Mouse (Mus musculus) heart, postnatal 0 days (tissue): Measurements from ENCODE around the gene Serpina3i. TPM values are rescaled to one million over a fixed set of nuclear protein-coding genes. Genes with fewer than 3 reads are reported as not detected.

ENCODE experiments used
- ATAC-seq: fragments of 200-750 bp; cut with Nextera tagmentation; 2 replicates; pipeline ENCODE4 v1.8.0; 2017; ENCODE audit warnings: low read depth, moderate number of reproducible peaks, moderate library complexity; ENCODE audit not compliant: insufficient read depth
- DNase-seq: peaks from one replicate; pipeline ENCODE4 v3.0.0-alpha.2; 2016; ENCODE audit warnings: low spot score
- H3K27ac ChIP-seq: fragments of 300-500 bp; sonication (generic); 2 replicates; pipeline ENCODE4 v1.5.1; 2014; ENCODE audit warnings: low read depth, mild to moderate bottlenecking
- H3K27me3 ChIP-seq: fragments of 300-500 bp; sonication (generic); 2 replicates; pipeline ENCODE4 v1.6.1; 2014; ENCODE audit warnings: low read length, mixed read lengths; ENCODE audit not compliant: control insufficient read depth, insufficient read depth
- H3K36me3 ChIP-seq: fragments of 300-500 bp; sonication (generic); replicated peaks from 2 replicates; pipeline ENCODE4 v1.6.1; 2014; ENCODE audit warnings: low read length, mixed read lengths; ENCODE audit not compliant: control insufficient read depth, insufficient read depth
- H3K4me1 ChIP-seq: fragments of 300-500 bp; sonication (generic); 2 replicates; pipeline ENCODE4 v1.6.1; 2014; ENCODE audit warnings: antibody characterized with exemption; ENCODE audit not compliant: control insufficient read depth, insufficient read depth
- H3K4me2 ChIP-seq: fragments of 300-500 bp; sonication (generic); 2 replicates; pipeline ENCODE4 v1.6.1; 2014; ENCODE audit warnings: low read depth, mild to moderate bottlenecking, low read length, moderate library complexity
- H3K4me3 ChIP-seq: fragments of 300-500 bp; sonication (generic); 2 replicates; pipeline ENCODE4 v1.5.1; 2014; ENCODE audit warnings: low read depth, low read length
- H3K9ac ChIP-seq: fragments of 300-500 bp; sonication (generic); replicated peaks from 2 replicates; pipeline ENCODE4 v1.6.1; 2014; ENCODE audit warnings: low read depth, low read length, mixed read lengths
- H3K9me3 ChIP-seq: fragments of 300-500 bp; sonication (generic); replicated peaks from 2 replicates; pipeline ENCODE4 v1.6.1; 2016; ENCODE audit warnings: low read length; ENCODE audit not compliant: control insufficient read depth
- CTCF ChIP-seq: IDR thresholded peaks from 2 replicates; pipeline ENCODE4 v1.5.1; 2016; ENCODE audit warnings: antibody characterized with exemption, control low read depth, low read depth
- EP300 ChIP-seq: IDR thresholded peaks from 2 replicates; pipeline ENCODE4 v1.6.1; 2016; ENCODE audit warnings: antibody characterized with exemption, low read depth
- WGBS: fragments of 180-500 bp; shearing (Covaris S2); extraction: QIAGEN DNeasy Blood & Tissue Kit; methylation state at CpG from one replicate; pipeline ENCODE4 v1.1.7; 2014; 5-methylcytosine and 5-hydroxymethylcytosine counted together
- polyA plus RNA-seq: library from polyadenylated mRNA; unstranded; fragments of >200 nt; fragmentation: Nextera tagmentation; extraction: Ambion mirVana; gene quantifications from 2 replicates; pipeline ENCODE4 v1.2.1, GENCODE M21; 2015
- total RNA-seq: library from RNA; depleted of rRNA; stranded (reverse); fragments of >200 nt; gene quantifications from 2 replicates; pipeline ENCODE4 v1.2.3, GENCODE M21; 2014; ENCODE audit warnings: low replicate concordance; rRNA removed

The Serpina3i gene
- total RNA-seq (not detected in 2 replicates), polyA plus RNA-seq (0.19 TPM in 1 of 2 replicates, not detected in the other)

GRCm38 (mm10) chr12:104262863-104263262, at the start of gene Serpina3i:
TSS of gene Serpina3i (plus strand) at chr12:104263122.
- Histone ChIP-seq H3K9me3 (no peaks in the 10 kb centered on the region), H3K4me3 (no peak within 1 kb of the TSS), H3K27ac (no peak within 1 kb of the TSS), H3K9ac (no peak within 1 kb of the TSS), H3K27me3 (no peaks in the 10 kb centered on the region), H3K4me1 (no peaks in the 10 kb centered on the region), H3K4me2 (no peak within 1 kb of the TSS), H3K36me3 (no peaks in the 10 kb centered on the region)
- ATAC-seq (no peak), DNase-seq (no peak)
- TF ChIP-seq EP300 (no peak), CTCF (no peak)

GRCm38 (mm10) chr12:104213689-104214444, 49.1 kb upstream of the Serpina3i start:
- H3K4me1 ChIP-seq, result no peaks in the 10 kb centered on the region
- TF ChIP-seq CTCF (no peak), EP300 (no peak)
- H3K9me3 ChIP-seq, result no peaks in the 10 kb centered on the region
- no peak overlapping the region for H3K9ac ChIP-seq
- 58% methylated on average over 2 of the region's 2 CpGs for WGBS
- no peaks in the 10 kb centered on the region for H3K27me3 ChIP-seq
- DNase-seq, result no peak
- no peak overlapping the region for H3K4me3 ChIP-seq
- ATAC-seq, result no peak
- H3K27ac ChIP-seq, result no peak overlapping the region
- no peak overlapping the region for H3K4me2 ChIP-seq
- H3K36me3 ChIP-seq, result no peaks in the 10 kb centered on the region

- no peak within 1 kb of the TSS for H3K4me2 ChIP-seq
- no peak within 1 kb of the TSS for H3K27ac ChIP-seq
- ATAC-seq (no peak), DNase-seq (no peak)
- H3K36me3 ChIP-seq, result no peaks in the 10 kb centered on the region
- TF ChIP-seq CTCF, result no peak
- no peak for TF ChIP-seq EP300
- H3K4me3 ChIP-seq, result no peak within 1 kb of the TSS
- H3K27me3 ChIP-seq, result no peaks in the 10 kb centered on the region
- H3K4me1 ChIP-seq, result no peaks in the 10 kb centered on the region
- WGBS, result 71% methylated on average over 1 of the region's 1 CpGs
- H3K9me3 ChIP-seq, result no peaks in the 10 kb centered on the region
- H3K9ac ChIP-seq, result no peak within 1 kb of the TSS
Observed at GRCm38 (mm10) chr12:104214445-104214753, 48.5 kb upstream of the Serpina3i start, which contains the start of gene Serpina3f. TSS of gene Serpina3f (plus strand) at chr12:104214544.

GRCm38 (mm10) chr12:104215249-104215648, 47.7 kb upstream of the Serpina3i start:
- H3K4me3 ChIP-seq, result no peak overlapping the region
- no peak for DNase-seq

GRCm38 (mm10) chr12:104221616-104222015, 41.3 kb upstream of the Serpina3i start:
- no peaks in the 10 kb centered on the region for H3K27me3 ChIP-seq
- no peak for TF ChIP-seq CTCF
- TF ChIP-seq EP300, result no peak

More at GRCm38 (mm10) chr12:104215249-104215648, 47.7 kb upstream of the Serpina3i start:
- Histone ChIP-seq H3K27ac (no peak overlapping the region), H3K36me3 (no peaks in the 10 kb centered on the region), H3K4me1 (no peaks in the 10 kb centered on the region), H3K9me3 (no peaks in the 10 kb centered on the region), H3K9ac (no peak overlapping the region), H3K27me3 (no peaks in the 10 kb centered on the region), H3K4me2 (no peak overlapping the region)
- 73% methylated on average over 1 of the region's 1 CpGs for WGBS
- TF ChIP-seq EP300, result no peak
- TF ChIP-seq CTCF, result no peak
- no peak for ATAC-seq

DNA sequence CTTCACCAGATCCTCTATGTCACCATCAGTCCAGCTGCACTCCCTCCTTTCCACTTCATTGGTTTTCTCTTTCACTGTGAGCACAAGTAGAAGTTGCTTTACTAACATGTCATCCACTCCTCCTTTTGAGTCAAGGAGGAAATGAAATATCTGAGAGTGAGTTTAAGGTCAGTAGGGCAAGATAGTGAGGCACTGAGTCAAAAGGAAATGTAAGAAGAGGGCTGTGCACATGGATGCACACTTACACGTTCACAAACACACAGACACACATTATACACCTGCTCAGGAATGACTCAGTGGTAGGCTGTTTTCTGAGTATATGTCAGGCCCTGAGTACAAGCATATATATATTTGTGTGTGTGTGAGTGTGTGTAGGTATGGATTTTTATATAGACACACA, 39.2 kb upstream of the Serpina3i start:
- H3K4me3 ChIP-seq, result no peak overlapping the region
- TF ChIP-seq CTCF (no peak), EP300 (no peak)
- no peak for ATAC-seq
- H3K9me3 ChIP-seq, result no peaks in the 10 kb centered on the region
- H3K36me3 ChIP-seq, result no peaks in the 10 kb centered on the region
- WGBS, result 35% methylated on average over 1 of the region's 1 CpGs
- H3K9ac ChIP-seq, result no peak overlapping the region
- H3K27ac ChIP-seq, result no peak overlapping the region
- DNase-seq, result no peak
- no peaks in the 10 kb centered on the region for H3K27me3 ChIP-seq
- H3K4me2 ChIP-seq, result no peak overlapping the region
- H3K4me1 ChIP-seq, result no peaks in the 10 kb centered on the region

More at GRCm38 (mm10) chr12:104221616-104222015, 41.3 kb upstream of the Serpina3i start:
- Histone ChIP-seq H3K4me1 (no peaks in the 10 kb centered on the region), H3K9ac (no peak overlapping the region), H3K36me3 (no peaks in the 10 kb centered on the region), H3K27ac (no peak overlapping the region), H3K4me3 (no peak overlapping the region), H3K9me3 (no peaks in the 10 kb centered on the region), H3K4me2 (no peak overlapping the region)
- ATAC-seq (no peak), DNase-seq (no peak)
- 44% methylated on average over 1 of the region's 1 CpGs for WGBS
